Mouse (Mus musculus): ENCODE measurements at regions not wholly inside any gene's neighbourhood (a gene's known extent, or its start where the extent isn't known, plus 50 kb on each side); places are given as distances from the start of the nearest gene placed in this dataset.
A peak's percentile ranks its signal among the peaks of the same experiment; 100 is the strongest.

DNA sequence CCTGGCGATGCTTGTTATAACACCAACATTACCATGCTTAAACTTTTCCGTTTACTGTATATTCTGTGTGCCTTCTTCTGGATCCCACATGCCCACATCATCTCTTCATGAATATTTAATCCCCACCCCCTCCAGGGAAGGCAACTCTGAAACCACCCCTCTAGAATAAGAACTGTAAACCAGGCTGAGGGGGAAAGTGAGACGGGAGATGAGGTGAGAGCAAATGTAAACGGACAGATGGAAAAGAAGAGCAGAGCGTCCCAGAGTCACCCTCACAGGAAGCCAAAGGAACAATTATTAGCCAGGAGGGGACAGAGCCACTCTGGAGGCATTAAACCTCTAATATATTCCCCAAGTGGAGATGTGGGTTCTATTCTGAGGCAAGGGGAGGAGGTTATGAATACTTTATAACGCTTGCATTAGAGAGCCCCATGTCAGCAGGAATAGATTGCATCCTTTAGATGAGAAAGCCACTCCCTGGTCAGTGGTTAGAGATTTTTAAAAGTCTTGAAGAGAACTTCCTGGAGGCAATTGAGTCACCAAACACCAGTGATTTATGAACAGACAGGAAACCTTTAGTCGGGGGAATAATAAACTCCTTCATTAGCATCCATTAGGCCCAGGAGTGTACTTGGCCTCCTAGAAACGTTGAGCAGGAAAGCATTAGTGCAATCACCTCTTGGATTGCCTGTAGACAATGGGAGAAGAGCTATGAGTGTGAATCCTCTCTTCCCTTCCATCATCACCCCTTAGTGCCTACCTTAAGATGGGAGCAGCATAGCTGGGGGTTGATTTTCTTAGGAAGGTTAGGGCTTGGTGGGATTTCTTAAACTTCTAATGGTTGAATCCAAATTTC, 220.1 kb downstream of the Elavl2 start:
- no peak for ATAC-seq (replicated peaks; ENCODE audit: low FRiP score, low read depth)
- no peak for DNase-seq (ENCODE audit: low spot score)

DNA sequence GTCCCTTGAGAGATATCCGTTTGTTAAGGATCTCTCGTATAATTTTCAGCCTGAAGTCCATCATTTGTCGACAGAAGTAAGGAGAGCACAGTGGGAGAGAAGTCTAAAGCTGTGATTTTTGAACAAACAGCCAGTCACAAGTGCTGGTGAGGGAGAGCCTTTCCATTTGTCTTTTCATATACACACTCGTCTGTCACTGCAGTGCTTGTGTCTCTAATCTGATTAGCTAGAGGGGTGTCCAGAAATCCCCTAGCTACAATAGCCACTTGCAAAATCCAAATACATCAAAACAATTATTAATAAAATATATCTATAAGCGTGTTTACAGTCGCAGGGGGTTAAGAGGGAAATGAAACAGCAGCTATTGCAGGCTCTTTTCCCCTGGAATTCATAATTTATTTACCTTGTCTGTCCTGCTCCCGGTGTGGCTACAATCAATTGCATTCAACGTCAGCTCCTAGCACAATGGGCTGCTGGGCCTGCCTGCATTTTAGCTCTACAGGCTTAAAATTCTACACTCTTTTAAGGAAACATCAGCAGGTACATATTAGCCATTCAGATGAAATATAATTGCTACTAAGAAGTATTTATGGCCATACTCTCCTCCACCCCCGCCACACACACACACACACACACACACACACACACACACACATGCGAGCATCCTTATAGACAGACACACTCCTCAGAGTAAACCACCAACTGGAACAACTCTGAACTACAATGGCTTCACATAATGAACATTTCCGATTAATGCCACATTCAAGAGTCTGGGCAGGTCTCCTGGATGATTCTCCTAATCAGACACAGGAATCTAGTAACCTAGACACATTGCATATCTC, 236.1 kb downstream of the Elavl2 start:
- Histone ChIP-seq H3K27me3 (ENCODE audit: insufficient read depth, low read length) (no peaks in the 10 kb centered on the region), H3K9me3 (replicated peaks; ENCODE audit: low read length) (no peaks in the 10 kb centered on the region), H3K4me3 (replicated peaks; ENCODE audit: low read depth, low read length) (no peak overlapping the region), H3K36me3 (ENCODE audit: insufficient read depth, low read length) (no peaks in the 10 kb centered on the region), H3K4me2 (ENCODE audit: low read length) (no peak overlapping the region), H3K9ac (ENCODE audit: low read depth, low read length) (no peak overlapping the region), H3K4me1 (replicated peaks; ENCODE audit: insufficient read depth, low read length) (no peaks in the 10 kb centered on the region), H3K27ac (no peak overlapping the region)
- WGBS: 69% methylated on average over 11 of the region's 11 CpGs
- TF ChIP-seq CTCF (IDR thresholded peaks at IDR 0.05; ENCODE audit: low read depth): no peak
- ATAC-seq (replicated peaks; ENCODE audit: low FRiP score, low read depth) (no peak), DNase-seq (ENCODE audit: low spot score) (no peak)

More for the DNA sequence above, 220.1 kb downstream of the Elavl2 start:
- WGBS: 42% methylated on average over 8 of the region's 8 CpGs
- Histone ChIP-seq H3K4me2 (ENCODE audit: low read length) (no peak overlapping the region), H3K4me3 (replicated peaks; ENCODE audit: low read depth, low read length) (no peak overlapping the region), H3K27me3 (ENCODE audit: insufficient read depth, low read length) (no peaks in the 10 kb centered on the region), H3K36me3 (ENCODE audit: insufficient read depth, low read length) (no peaks in the 10 kb centered on the region), H3K9me3 (replicated peaks; ENCODE audit: low read length) (no peaks in the 10 kb centered on the region), H3K9ac (ENCODE audit: low read depth, low read length) (no peak overlapping the region), H3K27ac (no peak overlapping the region), H3K4me1 (replicated peaks; ENCODE audit: insufficient read depth, low read length) (no peaks in the 10 kb centered on the region)
- TF ChIP-seq CTCF (IDR thresholded peaks at IDR 0.05; ENCODE audit: low read depth): no peak

DNA sequence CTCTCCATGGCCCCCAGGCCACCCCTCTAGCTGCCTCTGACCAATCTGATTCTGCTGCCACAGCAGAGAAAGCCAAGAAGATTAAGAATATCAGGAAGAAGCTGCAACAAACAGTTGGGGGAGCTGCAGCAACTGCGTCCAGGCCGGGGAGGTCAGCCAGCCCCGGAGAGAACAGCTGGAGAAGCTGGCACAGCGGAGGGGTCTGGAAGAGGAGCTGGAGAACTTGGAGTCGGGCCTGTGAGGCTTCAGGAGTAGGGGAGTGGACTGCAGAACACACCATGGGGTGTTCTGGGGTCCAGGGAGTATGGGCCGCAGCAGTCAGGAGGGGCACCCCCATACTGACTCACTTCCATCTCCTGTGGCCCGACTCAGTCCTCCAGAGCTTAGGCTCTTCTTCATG, 243.5 kb downstream of the Elavl2 start:
- Histone ChIP-seq H3K36me3 (ENCODE audit: insufficient read depth, low read length) (no peaks in the 10 kb centered on the region), H3K9ac (ENCODE audit: low read depth, low read length) (no peak overlapping the region), H3K9me3 (replicated peaks; ENCODE audit: low read length) (no peaks in the 10 kb centered on the region), H3K4me2 (ENCODE audit: low read length) (no peak overlapping the region), H3K4me1 (replicated peaks; ENCODE audit: insufficient read depth, low read length) (no peaks in the 10 kb centered on the region), H3K27me3 (ENCODE audit: insufficient read depth, low read length) (no peaks in the 10 kb centered on the region), H3K27ac (no peak overlapping the region), H3K4me3 (replicated peaks; ENCODE audit: low read depth, low read length) (no peak overlapping the region)
- ATAC-seq (replicated peaks; ENCODE audit: low FRiP score, low read depth): no peak
- TF ChIP-seq CTCF (IDR thresholded peaks at IDR 0.05; ENCODE audit: low read depth): no peak
- WGBS: 61% methylated on average over 7 of the region's 7 CpGs
- no peak for DNase-seq (ENCODE audit: low spot score)

DNA sequence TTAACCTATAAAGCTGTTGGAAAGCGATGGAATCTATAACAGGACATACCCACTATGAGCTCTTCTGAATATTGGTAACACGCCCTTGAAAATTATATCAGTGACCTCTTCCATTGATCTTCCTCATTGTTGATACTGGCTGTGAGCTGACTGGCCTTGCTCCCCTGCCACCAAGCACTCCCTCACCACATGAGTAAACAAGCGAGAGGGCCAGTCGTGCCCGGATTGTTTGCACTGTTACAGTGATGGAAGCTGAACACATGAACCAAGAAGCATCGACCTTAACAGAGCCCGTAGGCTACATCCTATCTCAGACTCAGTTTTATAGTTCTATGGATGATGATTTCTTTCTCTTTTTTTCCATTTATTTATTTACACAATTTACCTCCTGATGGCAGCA, 255.9 kb downstream of the Elavl2 start:
- H3K9ac ChIP-seq (ENCODE audit: low read depth, low read length): no peak overlapping the region
- DNase-seq (ENCODE audit: low spot score) (no peak), ATAC-seq (replicated peaks; ENCODE audit: low FRiP score, low read depth) (no peak)
- 61% methylated on average over 7 of the region's 7 CpGs for WGBS
- no peak overlapping the region for H3K4me3 ChIP-seq (replicated peaks; ENCODE audit: low read depth, low read length)
- no peak overlapping the region for H3K27ac ChIP-seq
- TF ChIP-seq CTCF (IDR thresholded peaks at IDR 0.05; ENCODE audit: low read depth): no peak
- H3K4me1 ChIP-seq (replicated peaks; ENCODE audit: insufficient read depth, low read length): no peaks in the 10 kb centered on the region
- no peak overlapping the region for H3K4me2 ChIP-seq (ENCODE audit: low read length)
- no peaks in the 10 kb centered on the region for H3K27me3 ChIP-seq (ENCODE audit: insufficient read depth, low read length)
- H3K9me3 ChIP-seq (replicated peaks; ENCODE audit: low read length): no peaks in the 10 kb centered on the region
- no peaks in the 10 kb centered on the region for H3K36me3 ChIP-seq (ENCODE audit: insufficient read depth, low read length)

DNA sequence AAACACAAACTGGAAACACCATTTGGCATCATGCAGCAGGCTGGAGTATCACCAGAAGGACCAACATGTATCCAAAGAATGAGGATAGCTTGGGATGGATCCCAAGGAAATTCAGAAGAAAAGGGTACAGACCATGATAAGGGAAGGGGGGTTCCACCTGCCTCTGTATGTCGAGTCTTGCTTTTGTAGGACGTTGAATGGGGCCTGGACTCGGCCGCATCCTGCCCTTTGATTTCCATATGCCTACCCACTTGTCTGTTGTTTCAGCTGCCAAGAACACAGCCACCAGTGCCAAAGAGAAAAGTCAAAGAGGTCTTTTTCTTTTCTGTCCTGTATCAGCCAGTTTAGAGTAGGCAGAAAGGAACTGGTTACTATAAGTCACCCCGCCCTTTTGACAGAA, 256.7 kb downstream of the Elavl2 start:
- 77% methylated on average over 5 of the region's 5 CpGs for WGBS

DNA sequence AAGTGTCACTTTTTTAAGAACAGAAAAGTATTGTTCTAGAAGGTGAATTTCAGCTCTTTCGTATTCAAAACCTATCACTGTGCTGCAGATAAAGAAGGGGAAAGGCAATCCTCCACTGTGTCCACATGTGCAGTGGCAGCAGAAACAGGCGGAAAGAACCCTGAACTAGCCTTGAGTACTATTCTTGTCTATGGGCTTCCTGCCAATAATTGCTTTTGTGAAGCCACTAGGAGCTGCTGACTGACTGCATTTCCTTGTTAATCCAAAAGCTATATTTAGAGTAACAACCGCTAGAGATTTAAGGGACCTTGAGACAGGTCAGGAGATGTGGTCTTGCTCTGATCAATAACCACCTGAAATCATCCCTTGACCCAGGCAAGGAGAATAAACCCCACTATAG, 265.3 kb downstream of the Elavl2 start:
- Histone ChIP-seq H3K4me1 (replicated peaks; ENCODE audit: insufficient read depth, low read length) (no peaks in the 10 kb centered on the region), H3K9me3 (replicated peaks; ENCODE audit: low read length) (no peaks in the 10 kb centered on the region), H3K36me3 (ENCODE audit: insufficient read depth, low read length) (no peaks in the 10 kb centered on the region), H3K4me2 (ENCODE audit: low read length) (no peak overlapping the region), H3K9ac (ENCODE audit: low read depth, low read length) (no peak overlapping the region), H3K27ac (no peak overlapping the region), H3K27me3 (ENCODE audit: insufficient read depth, low read length) (no peaks in the 10 kb centered on the region), H3K4me3 (replicated peaks; ENCODE audit: low read depth, low read length) (no peak overlapping the region)
- DNase-seq (ENCODE audit: low spot score) (peak; percentile 5), ATAC-seq (replicated peaks; ENCODE audit: low FRiP score, low read depth) (no peak)
- WGBS: 67% methylated on average over 3 of the region's 3 CpGs
- 0 out of 2 replicates have a peak, but pooled peaks have one; percentile 7 for TF ChIP-seq CTCF (IDR thresholded peaks at IDR 0.05; ENCODE audit: low read depth)

More for the DNA sequence above, 256.7 kb downstream of the Elavl2 start:
- Histone ChIP-seq H3K4me2 (ENCODE audit: low read length) (no peak overlapping the region), H3K36me3 (ENCODE audit: insufficient read depth, low read length) (no peaks in the 10 kb centered on the region), H3K27me3 (ENCODE audit: insufficient read depth, low read length) (no peaks in the 10 kb centered on the region), H3K27ac (no peak overlapping the region), H3K4me3 (replicated peaks; ENCODE audit: low read depth, low read length) (no peak overlapping the region), H3K9me3 (replicated peaks; ENCODE audit: low read length) (no peaks in the 10 kb centered on the region), H3K9ac (ENCODE audit: low read depth, low read length) (no peak overlapping the region), H3K4me1 (replicated peaks; ENCODE audit: insufficient read depth, low read length) (no peaks in the 10 kb centered on the region)
- ATAC-seq (replicated peaks; ENCODE audit: low FRiP score, low read depth) (no peak), DNase-seq (ENCODE audit: low spot score) (no peak)
- TF ChIP-seq CTCF (IDR thresholded peaks at IDR 0.05; ENCODE audit: low read depth): no peak

All from kidney, postnatal 0 days (tissue).